Mouse (Mus musculus) lung, embryonic 16.5 days (tissue): Measurements from ENCODE around the gene Macf1. TPM values are rescaled to one million over a fixed set of nuclear protein-coding genes. Genes with fewer than 3 reads are reported as not detected.

Experiments used
- ATAC-seq: fragments of 200-750 bp; cut with Nextera tagmentation; 2 replicates; pipeline ENCODE4 v1.8.0; 2017; ENCODE audit warnings: low read depth, mild to moderate bottlenecking, moderate library complexity
- H3K27ac ChIP-seq: fragments of 300-500 bp; sonication (generic); 2 replicates; pipeline ENCODE4 v1.5.1; 2014; ENCODE audit warnings: mild to moderate bottlenecking, control low read depth, low read length
- H3K27me3 ChIP-seq: fragments of 300-500 bp; sonication (generic); 2 replicates; pipeline ENCODE4 v1.6.1; 2014; ENCODE audit warnings: low read depth, low read length, mixed read lengths; ENCODE audit not compliant: control insufficient read depth, insufficient read depth
- H3K36me3 ChIP-seq: fragments of 300-500 bp; sonication (generic); 2 replicates; pipeline ENCODE4 v1.6.1; 2014; ENCODE audit warnings: low read length; ENCODE audit not compliant: control insufficient read depth, insufficient read depth
- H3K4me1 ChIP-seq: fragments of 300-500 bp; sonication (generic); replicated peaks from 2 replicates; pipeline ENCODE4 v1.6.1; 2014; ENCODE audit warnings: low read length, mixed read lengths; ENCODE audit not compliant: control insufficient read depth, insufficient read depth
- H3K4me2 ChIP-seq: fragments of 300-500 bp; sonication (generic); 2 replicates; pipeline ENCODE4 v1.6.1; 2014; ENCODE audit warnings: low read depth, low read length, control low read depth
- H3K4me3 ChIP-seq: fragments of 300-500 bp; sonication (generic); 2 replicates; pipeline ENCODE4 v1.5.1; 2014; ENCODE audit warnings: mild to moderate bottlenecking, low read length, control low read depth
- H3K9ac ChIP-seq: fragments of 300-500 bp; sonication (generic); 2 replicates; pipeline ENCODE4 v1.6.1; 2014; ENCODE audit warnings: low read length, control low read depth
- H3K9me3 ChIP-seq: fragments of 300-500 bp; sonication (generic); 2 replicates; pipeline ENCODE4 v1.6.1; 2016; ENCODE audit warnings: low read length; ENCODE audit not compliant: control insufficient read depth
- WGBS: fragments of 180-500 bp; shearing (Covaris S2); extraction: QIAGEN DNeasy Blood & Tissue Kit; methylation state at CpG from one replicate; pipeline ENCODE4 v1.1.7; 2014; 5-methylcytosine and 5-hydroxymethylcytosine counted together
- polyA plus RNA-seq: library from polyadenylated mRNA; unstranded; fragments of >200 nt; fragmentation: Nextera tagmentation; extraction: Ambion mirVana; gene quantifications from 2 replicates; pipeline ENCODE4 v1.2.1, GENCODE M21; 2015

Macf1 gene
- polyA plus RNA-seq, 1 experiment from 2014 or later = 77.8 TPM

- peak overlapping the region; percentile 38; the same call in 1 of the 2 replicates for H3K27ac ChIP-seq
- no peak overlapping the region for H3K4me3 ChIP-seq
- no peaks in the 10 kb centered on the region for H3K27me3 ChIP-seq
- H3K4me1 ChIP-seq = peaks cover 20% of the 10 kb centered on the region
- H3K9me3 ChIP-seq = no peaks in the 10 kb centered on the region
- H3K36me3 ChIP-seq = peaks cover 2% of the 10 kb centered on the region; the same call in 1 of the 2 replicates
- H3K9ac ChIP-seq = no peak overlapping the region
- no peak overlapping the region for H3K4me2 ChIP-seq
- 62% methylated on average over 4 of the region's 4 CpGs for WGBS
- peak; percentile 39; the same call in 1 of the 2 replicates for ATAC-seq
Observed at GRCm38 (mm10) chr4:123560896-123561295, 123.3 kb downstream of the Macf1 start.

- H3K36me3 ChIP-seq = peaks cover 2% of the 10 kb centered on the region; the same call in 1 of the 2 replicates
- no peak overlapping the region for H3K4me3 ChIP-seq
- no peak for ATAC-seq
- WGBS = 89% methylated on average over 2 of the region's 2 CpGs
- H3K27ac ChIP-seq = no peak overlapping the region
- H3K4me1 ChIP-seq = peaks cover 2% of the 10 kb centered on the region
- H3K9me3 ChIP-seq = no peaks in the 10 kb centered on the region
- no peak overlapping the region for H3K4me2 ChIP-seq
- no peak overlapping the region for H3K9ac ChIP-seq
- no peaks in the 10 kb centered on the region for H3K27me3 ChIP-seq
Observed at GRCm38 (mm10) chr4:123558496-123558895, 125.7 kb downstream of the Macf1 start.

GRCm38 (mm10) chr4:123555251-123555650 lies 128.9 kb downstream of the Macf1 start:
- no peak overlapping the region for H3K9ac ChIP-seq
- no peak for ATAC-seq
- no peaks in the 10 kb centered on the region for H3K27me3 ChIP-seq
- H3K4me1 ChIP-seq = no peaks in the 10 kb centered on the region; the same call in none of the 2 replicates
- no peaks in the 10 kb centered on the region for H3K9me3 ChIP-seq
- H3K36me3 ChIP-seq = peaks cover 2% of the 10 kb centered on the region; the same call in 1 of the 2 replicates
- no peak overlapping the region for H3K4me3 ChIP-seq
- no peak overlapping the region for H3K27ac ChIP-seq
- H3K4me2 ChIP-seq = no peak overlapping the region

GRCm38 (mm10) chr4:123552689-123553088 lies 131.5 kb downstream of the Macf1 start:
- ATAC-seq = no peak
- H3K9ac ChIP-seq = no peak overlapping the region
- WGBS = 26% methylated on average over 3 of the region's 3 CpGs
- no peaks in the 10 kb centered on the region for H3K27me3 ChIP-seq
- no peaks in the 10 kb centered on the region for H3K9me3 ChIP-seq
- no peak overlapping the region for H3K4me2 ChIP-seq
- H3K4me3 ChIP-seq = no peak overlapping the region
- no peak overlapping the region for H3K27ac ChIP-seq
- no peaks in the 10 kb centered on the region; the same call in none of the 2 replicates for H3K4me1 ChIP-seq
- no peaks in the 10 kb centered on the region for H3K36me3 ChIP-seq

GRCm38 (mm10) chr4:123548317-123548716 lies 135.8 kb downstream of the Macf1 start:
- Histone ChIP-seq H3K27ac (no peak overlapping the region), H3K36me3 (no peaks in the 10 kb centered on the region), H3K9me3 (no peaks in the 10 kb centered on the region), H3K4me2 (no peak overlapping the region), H3K27me3 (no peaks in the 10 kb centered on the region), H3K4me3 (no peak overlapping the region), H3K9ac (no peak overlapping the region), H3K4me1 (no peaks in the 10 kb centered on the region; the same call in 1 of the 2 replicates)
- ATAC-seq = no peak
- WGBS = 85% methylated on average over 3 of the region's 3 CpGs

GRCm38 (mm10) chr4:123543691-123544090 lies 140.5 kb downstream of the Macf1 start:
- H3K4me2 ChIP-seq = no peak overlapping the region
- H3K4me1 ChIP-seq = no peaks in the 10 kb centered on the region
- peaks cover 4% of the 10 kb centered on the region; the same call in 1 of the 2 replicates for H3K36me3 ChIP-seq
- H3K27ac ChIP-seq = no peak overlapping the region
- H3K9ac ChIP-seq = no peak overlapping the region
- H3K4me3 ChIP-seq = no peak overlapping the region
- H3K9me3 ChIP-seq = no peaks in the 10 kb centered on the region
- no peaks in the 10 kb centered on the region for H3K27me3 ChIP-seq
- no peak for ATAC-seq

GRCm38 (mm10) chr4:123535271-123535670 lies 148.9 kb downstream of the Macf1 start:
- 17% methylated on average over 1 of the region's 1 CpGs for WGBS
- Histone ChIP-seq H3K36me3 (peaks cover 10% of the 10 kb centered on the region), H3K4me1 (no peaks in the 10 kb centered on the region), H3K27me3 (no peaks in the 10 kb centered on the region), H3K9ac (no peak overlapping the region), H3K27ac (no peak overlapping the region), H3K4me3 (no peak overlapping the region), H3K9me3 (no peaks in the 10 kb centered on the region), H3K4me2 (no peak overlapping the region)
- ATAC-seq = peak; percentile 73; the same call in 1 of the 2 replicates

- H3K27me3 ChIP-seq = no peaks in the 10 kb centered on the region
Observed at GRCm38 (mm10) chr4:123532001-123532400, 152.2 kb downstream of the Macf1 start.

GRCm38 (mm10) chr4:123530976-123531375 lies 153.2 kb downstream of the Macf1 start:
- Histone ChIP-seq H3K4me2 (no peak overlapping the region), H3K36me3 (no peaks in the 10 kb centered on the region), H3K27me3 (no peaks in the 10 kb centered on the region), H3K9ac (no peak overlapping the region), H3K4me1 (peaks cover 23% of the 10 kb centered on the region), H3K9me3 (no peaks in the 10 kb centered on the region), H3K27ac (no peak overlapping the region), H3K4me3 (no peak overlapping the region)
- WGBS = 86% methylated on average over 5 of the region's 6 CpGs
- ATAC-seq = no peak

More at GRCm38 (mm10) chr4:123532001-123532400, 152.2 kb downstream of the Macf1 start:
- Histone ChIP-seq H3K9ac (no peak overlapping the region), H3K4me3 (no peak overlapping the region), H3K27ac (no peak overlapping the region), H3K4me2 (no peak overlapping the region), H3K9me3 (no peaks in the 10 kb centered on the region), H3K4me1 (peaks cover 17% of the 10 kb centered on the region), H3K36me3 (no peaks in the 10 kb centered on the region)
- WGBS = 43% methylated on average over 3 of the region's 3 CpGs
- no peak for ATAC-seq

- Histone ChIP-seq H3K4me2 (no peak overlapping the region), H3K27ac (no peak overlapping the region), H3K4me1 (peaks cover 23% of the 10 kb centered on the region), H3K9ac (no peak overlapping the region), H3K36me3 (no peaks in the 10 kb centered on the region), H3K9me3 (no peaks in the 10 kb centered on the region), H3K27me3 (no peaks in the 10 kb centered on the region), H3K4me3 (no peak overlapping the region)
- no peak for ATAC-seq
- WGBS = 59% methylated on average over 6 of the region's 6 CpGs
Observed at GRCm38 (mm10) chr4:123529230-123529629, 154.9 kb downstream of the Macf1 start.
